Mouse (Mus musculus) heart, postnatal 25 days (tissue): Measurements from ENCODE around the gene Mmp24. TPM values are rescaled to one million over a fixed set of nuclear protein-coding genes. Genes with fewer than 3 reads are reported as not detected.
"Not testable (repeated sequence)": the region's sequence is repeated elsewhere in the genome, so short reads cannot be mapped to it uniquely, and the experiment has no call there.

Experiments used
- DNase-seq: peaks from one replicate; pipeline ENCODE4 v3.0.0; 2022; ENCODE audit warnings: low spot score
- intact Hi-C: fragments of 180-260 bp; cut with DNase I; formaldehyde crosslinking; loops from one replicate; pipeline ENCODE4 v1.15.1; 2025
- total RNA-seq, 2 experiments: library from RNA; stranded (reverse); gene quantifications; 2 replicates each; pipeline ENCODE4 v1.2.3; 2021

The Mmp24 gene
- total RNA-seq = under 1 TPM in 1 of 2 experiments, not detected in 1; 0.08 TPM

DNA sequence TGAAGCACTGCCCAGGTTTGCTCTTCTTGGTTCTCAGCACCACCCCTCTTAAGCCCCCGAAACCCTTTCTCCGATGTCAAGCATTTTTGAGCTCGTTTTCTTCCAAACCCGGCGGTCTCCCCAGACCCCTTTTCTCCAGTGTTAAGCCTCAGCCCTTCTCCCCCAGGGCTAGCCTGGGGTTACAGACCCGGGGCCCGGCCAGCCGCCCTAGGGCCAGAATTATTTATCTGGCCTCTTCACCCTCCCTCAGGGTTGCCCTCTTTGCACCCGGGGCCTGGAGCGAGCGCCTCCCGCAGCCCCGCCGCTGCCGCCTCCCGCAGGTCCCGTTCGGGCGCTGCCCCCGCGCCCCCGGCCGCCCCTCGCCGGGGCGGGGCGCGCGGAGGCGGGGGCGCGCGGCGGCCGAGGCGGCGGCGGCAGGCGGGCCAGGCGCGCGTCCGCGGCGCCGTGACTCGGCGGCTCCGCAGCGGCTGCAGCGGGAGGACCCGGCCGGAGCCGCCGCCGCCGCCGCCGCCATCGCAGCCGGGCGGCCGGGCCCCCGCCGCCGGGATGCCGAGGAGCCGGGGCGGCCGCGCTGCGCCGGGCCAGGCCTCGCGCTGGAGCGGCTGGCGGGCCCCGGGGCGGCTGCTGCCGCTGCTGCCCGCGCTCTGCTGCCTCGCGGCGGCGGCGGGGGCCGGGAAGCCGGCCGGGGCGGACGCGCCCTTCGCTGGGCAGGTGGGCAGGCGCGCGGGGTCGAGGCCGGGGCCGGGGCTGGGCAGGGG is at the start of gene Mmp24:
TSS of gene Mmp24 (plus strand) at position 416 of the 758 bp plus-strand sequence.
- intact Hi-C loops = no loop called here
- DNase-seq = no peak

DNA sequence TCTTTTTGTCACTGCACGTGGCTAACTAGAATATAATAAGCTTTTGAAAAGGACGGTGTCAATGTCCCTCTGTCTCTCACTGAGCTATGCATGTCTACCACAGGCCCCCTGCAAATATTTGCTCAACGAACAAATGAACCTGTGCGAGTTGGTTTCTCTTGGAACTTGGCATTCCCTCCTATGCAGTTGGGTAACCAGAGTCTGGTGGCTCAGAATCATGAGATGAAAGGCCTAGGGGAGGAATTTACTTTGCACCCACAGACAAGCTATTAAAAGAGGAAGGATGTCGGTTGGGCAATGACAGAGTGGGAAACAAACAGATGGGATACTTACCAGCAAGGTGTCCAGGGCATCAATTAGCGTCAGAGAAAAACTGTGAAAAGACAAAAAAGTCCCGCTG is 48.8 kb upstream of the Mmp24 start:
- DNase-seq = no peak
- intact Hi-C loops = no loop called here

DNA sequence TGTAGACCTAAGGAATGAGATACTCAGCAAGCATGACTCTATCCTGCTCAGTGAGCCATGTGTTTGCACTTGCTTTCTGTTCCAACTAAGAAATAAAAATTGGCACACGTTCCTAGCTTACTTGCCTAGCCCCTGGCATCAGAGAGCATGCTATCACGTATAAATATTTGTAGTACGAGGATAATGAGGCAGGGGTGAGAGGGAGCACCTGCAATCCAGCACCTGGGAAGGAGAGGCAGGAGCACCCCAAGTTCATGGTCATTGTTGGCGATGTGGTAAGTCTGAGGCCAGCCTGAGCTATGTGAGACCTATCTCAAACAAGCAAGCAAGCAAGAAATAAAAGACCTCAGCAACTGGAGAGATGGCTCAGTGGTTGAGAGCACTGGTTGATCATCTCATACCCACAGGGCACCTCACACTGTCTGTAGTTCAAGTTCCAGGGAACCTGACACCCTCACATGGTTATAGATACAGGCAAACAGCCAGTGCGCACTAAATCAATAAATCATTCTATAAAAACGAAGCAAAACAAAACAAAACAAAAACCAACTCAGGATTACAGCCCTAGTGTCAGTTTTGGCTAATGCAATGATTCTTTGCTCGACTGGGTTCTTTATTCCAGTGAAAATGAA is 47.3 kb upstream of the Mmp24 start:
- intact Hi-C loops = loop anchor here (2.0 kb wide), 1 partner anchor 35 kb away; the partner anchor contains the start of gene Trpc4ap
- DNase-seq = no peak

DNA sequence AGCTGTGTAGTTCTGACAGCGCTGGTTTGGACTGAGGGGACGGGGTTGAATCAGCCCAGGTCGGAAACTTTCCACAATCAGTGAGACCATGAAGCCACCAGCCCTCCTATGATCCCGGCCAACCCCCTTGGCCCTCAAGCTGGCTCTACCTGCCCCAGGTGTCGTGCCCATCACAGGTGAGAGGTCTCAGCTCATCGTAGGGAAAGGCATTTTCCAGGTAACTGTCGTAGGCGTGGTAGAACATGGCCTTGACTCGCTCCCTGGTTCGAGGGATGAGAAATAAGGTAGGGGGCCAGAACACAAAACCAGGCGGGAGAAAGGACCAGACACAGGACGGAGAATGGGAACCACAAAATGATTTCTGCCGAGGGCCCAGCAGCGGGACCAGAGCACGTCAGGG is 46.4 kb upstream of the Mmp24 start:
- no peak for DNase-seq
- intact Hi-C loops = loop anchor here (2.0 kb wide), 1 partner anchor 36 kb away; the partner anchor contains the start of gene Trpc4ap

DNA sequence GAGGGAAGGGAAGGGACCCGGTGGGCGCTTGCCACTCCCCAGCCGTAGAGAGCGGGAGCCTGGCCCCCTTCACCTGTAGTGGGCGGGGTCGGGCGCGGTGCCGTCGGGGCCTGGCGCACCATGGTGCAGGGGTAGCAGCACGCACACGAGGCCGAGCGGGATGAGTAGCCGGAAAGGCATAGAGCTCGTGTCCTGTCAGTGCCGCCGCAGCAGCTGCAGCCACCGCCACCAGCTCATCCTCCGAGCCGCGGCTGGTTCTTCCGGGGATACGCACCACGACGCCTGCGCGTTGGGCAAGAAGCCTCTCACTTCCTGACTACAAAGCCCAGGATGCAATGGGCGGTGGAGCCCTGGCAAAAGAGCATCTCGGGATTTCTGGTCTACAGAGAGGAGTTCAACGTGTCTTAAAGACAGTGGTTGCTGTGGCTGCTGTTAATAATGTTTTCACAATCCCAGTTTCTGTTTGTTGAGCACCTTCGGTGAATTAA is 45.9 kb upstream of the Mmp24 start, which contains the start of gene Edem2:
TSS of gene Edem2 (minus strand) at position 318 of the 488 bp plus-strand sequence.
- peak; percentile 84 for DNase-seq
- intact Hi-C loops = loop anchor here (2.0 kb wide), 1 partner anchor 36 kb away; the partner anchor contains the start of gene Trpc4ap

DNA sequence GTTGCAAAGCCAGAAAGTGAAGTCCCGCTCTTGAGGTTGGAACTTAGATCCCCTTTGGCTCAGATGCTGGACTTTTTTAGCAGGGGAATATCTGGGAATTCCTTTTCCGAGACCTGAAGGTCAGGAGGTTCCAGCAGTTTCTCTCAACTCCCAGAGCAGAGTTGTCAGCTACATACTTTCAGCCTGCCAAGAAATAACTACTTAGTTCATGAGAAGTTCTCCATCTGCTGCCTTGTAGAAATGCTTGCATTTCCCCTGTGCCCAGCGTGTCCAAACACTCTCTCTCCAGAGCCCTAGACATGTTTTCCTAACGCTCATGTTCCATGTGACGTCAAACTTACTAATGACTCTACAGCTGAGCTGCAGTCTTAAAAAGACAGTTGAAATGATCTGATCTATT is 40.1 kb upstream of the Mmp24 start:
- intact Hi-C loops = no loop called here
- DNase-seq = no peak

DNA sequence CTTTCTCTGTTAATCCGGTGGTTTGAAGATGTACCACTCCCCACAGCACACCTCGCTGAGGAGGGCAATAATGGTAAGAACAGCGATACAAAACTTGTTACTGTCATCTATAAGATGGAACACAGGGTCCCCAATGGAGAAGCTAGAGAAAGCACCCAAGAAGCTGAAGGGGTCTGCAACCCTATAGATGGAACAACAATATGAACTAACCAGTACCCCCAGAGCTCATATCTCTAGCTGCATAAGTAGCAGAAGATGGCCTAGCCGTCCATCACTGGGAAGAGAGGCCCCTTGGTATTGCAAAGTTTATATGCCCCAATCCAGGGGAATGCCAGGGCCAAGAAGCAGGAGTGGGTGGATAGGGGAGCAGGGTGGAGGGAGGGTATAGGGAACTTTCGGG is 39.4 kb upstream of the Mmp24 start, which contains the start of gene Gm17581:
TSS of gene Gm17581 (minus strand) at position 101 of the 400 bp plus-strand sequence.
- DNase-seq, intact Hi-C loops: not testable (repeated sequence)

DNA sequence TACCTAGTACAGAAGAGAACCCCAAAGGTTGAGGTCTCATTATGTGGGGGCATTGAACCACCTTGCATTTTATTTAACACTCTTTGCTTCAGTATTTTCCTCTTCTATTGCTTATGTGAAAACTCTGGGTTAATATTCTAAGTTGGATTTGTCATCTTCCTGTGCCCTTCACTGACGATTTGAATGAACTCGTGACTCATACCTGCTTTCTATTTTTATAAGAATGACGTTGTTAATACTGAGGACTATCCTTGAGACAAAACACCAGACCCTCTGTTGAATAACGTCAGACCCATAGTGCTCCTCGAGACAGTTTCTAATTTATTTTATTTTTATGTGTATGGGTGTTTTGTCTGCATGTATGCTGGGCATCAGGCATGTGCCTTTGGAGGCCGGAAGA is 38.2 kb upstream of the Mmp24 start:
- intact Hi-C loops = no loop called here

DNA sequence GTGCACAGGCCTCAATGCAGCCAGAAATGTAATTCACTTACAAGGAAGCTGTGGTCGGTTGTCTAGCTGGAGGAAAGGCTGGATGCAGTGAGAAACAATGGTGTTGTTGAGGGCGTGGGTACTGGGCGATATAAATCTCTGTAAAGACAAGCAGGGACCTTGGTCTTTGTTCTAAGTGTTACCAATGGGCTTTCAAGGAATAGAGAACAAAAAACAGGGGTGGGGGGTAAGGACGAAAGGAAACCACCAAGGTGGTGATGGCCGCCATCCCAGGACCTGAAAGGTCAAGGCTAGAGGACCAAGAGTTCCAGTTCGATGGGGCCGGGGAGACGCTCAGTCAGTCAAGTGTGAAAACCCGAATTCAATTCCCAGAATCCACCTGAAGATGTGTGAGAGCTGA is 37.3 kb upstream of the Mmp24 start:
- intact Hi-C loops = no loop called here
- no peak for DNase-seq

More for the DNA sequence above, 38.2 kb upstream of the Mmp24 start:
- no peak for DNase-seq

DNA sequence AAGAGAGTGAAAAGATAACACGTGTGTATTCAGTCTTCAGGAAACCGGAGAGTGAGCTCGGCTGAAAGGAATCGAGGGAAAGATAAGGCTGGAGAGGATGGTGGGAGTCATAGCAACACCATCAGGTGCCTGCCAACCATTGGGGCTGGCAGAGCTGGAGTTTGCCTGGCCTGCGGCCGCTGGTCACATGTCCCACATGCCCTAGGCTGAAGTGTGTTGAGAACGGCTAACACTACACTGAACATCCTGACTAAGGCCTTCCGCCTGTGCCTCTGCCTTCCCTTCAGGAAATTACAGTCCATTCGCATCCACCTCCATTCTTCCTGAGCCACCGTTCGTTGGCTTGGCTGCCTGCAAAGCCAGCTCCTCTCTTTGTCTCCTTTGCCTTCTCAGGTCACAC is 32.9 kb upstream of the Mmp24 start:
- no peak for DNase-seq
- intact Hi-C loops = no loop called here

DNA sequence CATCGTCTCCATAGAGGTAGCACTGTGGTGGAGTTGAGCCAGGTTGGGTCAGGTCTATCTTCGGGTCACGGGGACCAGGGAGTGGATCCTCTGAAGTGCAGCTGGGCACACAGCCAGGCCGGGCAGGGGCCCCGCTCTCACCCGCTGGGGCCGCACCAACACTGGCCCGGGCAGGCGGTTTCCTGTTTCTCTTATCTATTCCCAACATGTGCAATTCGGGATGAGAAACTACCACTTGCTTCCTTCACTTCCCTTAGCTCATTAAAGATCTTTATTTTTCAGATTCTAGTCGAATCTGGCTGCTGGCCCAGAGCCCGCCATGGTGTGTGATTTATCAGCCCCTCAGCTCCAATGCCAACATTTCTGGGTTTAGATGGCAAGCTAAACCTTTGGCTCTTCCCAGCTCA is 32.2 kb upstream of the Mmp24 start:
- peak; percentile 9 for DNase-seq
- intact Hi-C loops = no loop called here

DNA sequence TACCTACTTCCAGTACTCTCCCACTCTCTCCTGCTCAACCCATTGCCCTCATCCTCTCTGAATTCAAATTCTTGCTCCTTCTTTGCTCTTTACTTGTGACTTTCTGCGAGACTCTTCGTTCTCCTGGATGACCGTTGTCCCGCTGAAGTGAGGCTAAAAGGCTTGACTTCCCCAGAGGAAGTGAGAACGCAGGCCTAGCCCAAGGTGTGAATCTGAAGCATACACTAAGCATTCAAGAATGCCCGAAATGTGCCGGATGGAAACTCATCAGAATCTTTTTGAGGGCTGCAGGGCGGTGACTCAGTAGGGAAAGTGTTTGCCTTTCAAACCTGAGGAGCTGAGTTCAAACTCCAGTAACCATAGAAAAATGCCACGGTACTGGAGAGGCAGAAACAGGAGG is 31.8 kb upstream of the Mmp24 start:
- intact Hi-C loops = no loop called here
- DNase-seq = no peak

DNA sequence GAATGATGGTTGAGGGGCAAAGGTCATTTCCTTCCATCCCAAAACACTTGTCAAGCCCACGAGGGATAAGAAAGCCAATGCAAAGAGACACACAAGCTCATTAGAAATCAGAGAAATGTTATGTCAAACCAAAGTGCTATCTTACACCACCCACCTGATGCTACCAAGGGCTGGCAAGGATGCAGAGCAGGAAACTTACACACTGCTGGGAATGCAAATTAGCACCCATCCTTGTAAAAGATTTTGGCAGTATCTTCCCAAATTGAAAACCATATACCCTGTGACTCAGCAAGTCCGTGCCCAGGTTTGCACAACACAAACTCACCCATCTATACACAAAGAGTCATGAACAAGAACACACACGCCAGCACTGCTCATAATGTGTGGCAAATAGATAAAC is 29.7 kb upstream of the Mmp24 start:
- intact Hi-C loops = no loop called here
- no peak for DNase-seq

DNA sequence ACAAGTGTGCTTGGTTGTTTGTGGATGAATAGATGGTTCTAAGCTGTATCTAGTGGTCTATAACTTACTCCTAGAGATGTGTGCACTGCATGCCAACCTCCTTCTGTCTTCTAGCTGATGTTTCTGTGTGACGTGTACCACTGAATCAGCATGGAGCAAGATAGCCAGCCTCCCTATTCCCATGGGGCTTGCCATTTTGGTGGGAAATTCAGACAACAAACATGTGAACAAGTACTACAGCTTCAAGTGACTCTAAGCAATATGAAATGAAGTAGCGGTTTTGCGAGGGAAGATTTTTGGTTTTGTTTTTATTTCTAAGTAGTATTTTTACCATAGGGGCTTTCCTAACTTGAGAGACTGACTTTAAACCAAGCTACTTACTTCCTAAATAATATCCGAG is 25.7 kb upstream of the Mmp24 start:
- intact Hi-C loops = no loop called here
- no peak for DNase-seq

DNA sequence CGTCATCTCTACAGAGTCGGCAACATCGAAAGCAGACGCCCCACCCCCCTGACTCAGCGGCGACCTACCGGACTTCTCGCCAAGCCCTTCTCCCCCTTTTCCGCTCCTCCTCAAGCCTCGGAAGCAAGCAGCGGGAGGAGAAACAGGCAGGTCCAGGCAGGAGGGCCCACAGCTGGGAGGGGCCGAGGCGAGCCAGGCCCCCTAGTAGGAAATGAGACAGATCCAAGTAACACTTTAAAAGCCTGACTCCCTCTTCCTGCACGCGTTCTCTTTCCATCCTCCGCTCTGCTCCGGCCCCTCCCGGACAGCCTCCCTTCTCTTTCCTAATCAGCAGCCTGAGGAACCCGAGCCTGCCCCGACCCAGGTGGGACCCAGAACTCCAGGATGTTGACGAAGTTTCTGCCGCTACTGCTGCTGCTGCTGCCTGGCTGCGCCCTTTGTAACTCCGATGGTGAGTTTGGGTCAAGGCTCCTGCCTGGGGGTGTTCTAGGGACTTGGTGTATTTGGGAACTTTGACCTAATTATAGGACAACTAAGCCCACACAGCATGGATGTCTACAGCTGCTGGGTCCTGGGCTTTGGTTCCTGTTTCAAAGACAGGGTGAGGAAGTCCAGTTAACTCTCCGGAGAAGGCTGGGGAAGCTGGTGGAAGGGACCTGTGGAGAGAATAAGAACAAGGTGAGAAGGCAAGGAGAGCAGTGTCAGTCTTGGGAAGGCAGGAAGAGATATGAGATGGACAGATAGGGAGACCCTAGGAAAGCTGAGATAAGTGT is 23.9 kb upstream of the Mmp24 start, which contains the start of gene Procr:
TSS of gene Procr (plus strand) at position 104 of the 773 bp plus-strand sequence.
- DNase-seq = peak; percentile 47
- intact Hi-C loops = no loop called here

DNA sequence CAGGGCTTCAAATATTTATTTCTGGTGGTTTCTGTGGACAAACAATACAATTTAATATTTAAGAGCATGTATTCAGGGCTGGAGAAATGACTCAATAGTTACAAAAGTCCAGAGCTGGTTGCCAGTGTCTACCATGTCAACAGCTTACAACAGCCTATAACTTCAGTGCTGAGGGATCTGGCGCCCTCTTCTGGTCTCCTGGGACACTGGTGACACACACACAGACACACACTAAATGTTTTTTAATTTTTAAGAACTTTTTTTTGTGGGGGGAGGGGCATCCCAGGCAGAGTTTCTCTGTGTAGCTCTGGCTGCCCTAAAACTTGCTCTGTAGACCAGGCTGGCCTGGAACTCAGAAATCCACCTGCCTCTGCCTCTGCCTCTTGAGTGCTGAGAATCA is 19.4 kb upstream of the Mmp24 start:
- intact Hi-C loops = no loop called here
- no peak for DNase-seq

DNA sequence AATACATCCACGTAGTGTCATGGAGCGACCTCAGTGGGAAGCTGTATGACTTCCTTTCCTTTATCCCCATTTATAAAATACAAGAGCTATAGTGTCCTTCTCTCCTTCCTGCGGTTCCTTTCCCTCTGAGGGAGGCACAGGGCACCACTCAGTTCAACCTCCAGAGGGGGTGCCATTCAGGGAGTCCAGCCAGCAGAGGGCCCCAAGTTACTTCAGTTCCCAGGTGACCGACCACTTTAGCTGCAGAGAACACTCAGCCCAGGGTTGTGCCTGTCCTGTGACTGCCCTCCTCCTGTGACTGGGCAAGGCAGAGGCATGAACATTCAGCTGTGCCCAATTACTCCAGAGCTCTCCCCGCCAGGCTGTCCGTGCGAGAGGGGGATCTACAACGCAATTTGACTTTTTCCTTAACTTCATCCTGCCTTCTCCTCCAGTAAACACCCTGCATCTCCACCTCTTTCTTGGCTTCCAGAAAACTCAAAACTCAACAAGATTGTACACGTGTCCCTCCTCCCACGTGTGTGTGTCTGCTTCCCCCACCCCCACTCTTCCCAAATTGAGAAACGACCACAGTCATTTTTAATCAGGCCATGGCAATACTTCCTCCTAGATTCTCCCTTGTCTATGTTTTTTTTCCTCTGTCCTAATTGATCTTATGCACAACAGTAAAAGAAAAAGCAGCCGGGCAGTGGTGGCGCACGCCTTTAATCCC is 18.1 kb upstream of the Mmp24 start:
- intact Hi-C loops = no loop called here
- no peak for DNase-seq

DNA sequence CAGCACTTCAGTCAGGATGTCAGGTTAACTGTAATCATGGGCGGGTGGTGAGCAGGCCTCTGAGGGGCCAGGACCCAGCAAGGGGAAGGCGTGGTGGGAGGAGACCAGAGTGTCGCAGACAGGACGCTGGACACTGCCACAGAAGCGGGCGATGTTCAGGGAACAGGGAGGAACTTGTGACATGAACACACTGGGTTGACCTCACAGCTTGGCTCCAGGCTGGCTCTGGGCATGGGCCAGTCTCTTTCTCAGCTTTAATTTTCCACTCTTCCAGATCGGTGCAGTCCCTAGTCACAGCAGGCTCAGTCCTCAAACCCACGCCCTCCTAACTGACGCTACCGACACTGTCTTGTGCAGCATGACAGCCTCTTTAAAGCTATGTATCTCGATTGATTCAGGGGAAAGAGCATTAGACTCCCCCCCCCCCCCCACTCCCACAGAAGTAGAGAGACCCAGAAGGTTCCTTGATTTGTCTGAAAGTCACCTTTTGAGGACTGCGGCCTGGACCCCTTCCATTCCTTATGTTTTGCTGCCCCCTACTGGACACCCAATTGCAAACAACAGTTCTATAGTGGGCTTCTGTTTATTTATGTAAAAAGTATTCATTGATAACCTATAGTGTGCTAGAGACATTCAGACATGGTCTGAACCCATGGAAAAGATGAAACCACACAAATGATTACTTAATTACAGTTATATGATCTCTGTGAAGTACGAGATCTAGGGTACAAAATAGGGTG is 10.3 kb upstream of the Mmp24 start:
- peak; percentile 42 for DNase-seq
- intact Hi-C loops = loop anchor here (1.0 to 5.0 kb wide), 4 partner anchors 69 to 253 kb away; no protein-coding TSS in a partner anchor

DNA sequence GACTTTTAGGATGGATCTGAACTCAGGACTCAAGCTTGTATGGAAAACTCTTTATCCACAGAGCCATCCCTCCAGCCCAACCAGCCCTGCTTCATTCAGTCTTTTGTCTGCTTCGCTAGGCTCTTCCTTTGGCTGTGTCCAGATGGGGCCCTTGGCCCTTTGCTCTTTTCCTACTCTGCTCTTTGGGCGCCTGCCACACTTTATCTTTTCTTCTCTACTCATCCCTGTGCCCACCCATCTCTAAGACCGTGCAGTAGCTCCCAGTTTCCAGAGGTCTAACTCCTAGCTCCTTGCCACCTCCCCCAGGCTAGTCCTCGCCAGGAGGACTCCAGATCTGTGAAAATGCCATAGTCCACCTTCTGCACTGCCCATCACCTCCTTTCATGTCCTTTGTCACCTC is 1.5 kb upstream of the Mmp24 start:
- no peak for DNase-seq
- intact Hi-C loops = no loop called here
